Mouse (Mus musculus) thymus, adult 2 months (tissue): ENCODE data around the gene Hivep1.

Source experiments
- CTCF ChIP-seq: fragments of 200-500 bp; IDR thresholded peaks from 2 replicates; pipeline ENCODE4 v1.5.1; 2012; ENCODE audit warnings: mild to moderate bottlenecking, control low read depth, low read length, moderate library complexity, borderline replicate concordance; ENCODE audit not compliant: control insufficient read depth, poor library complexity, insufficient read depth; ENCODE audit errors: extremely low read depth
- POLR2A ChIP-seq: fragments of 200-500 bp; IDR thresholded peaks from 2 replicates; pipeline ENCODE4 v1.6.1; 2012; ENCODE audit warnings: mild to moderate bottlenecking, low read length, control low read depth, moderate library complexity; ENCODE audit not compliant: control insufficient read depth, poor library complexity, insufficient read depth; ENCODE audit errors: extremely low read depth

GRCm38 (mm10) chr13:42184131-42184530, 132.3 kb downstream of the Hivep1 start:
- TF ChIP-seq POLR2A (no peak), CTCF (no peak)
